Mouse (Mus musculus): Measurements from ENCODE around the gene Myo1b. TPM values are rescaled to one million over a fixed set of nuclear protein-coding genes. Genes with fewer than 3 reads are reported as not detected.
"Not testable (repeated sequence)": the region's sequence is repeated elsewhere in the genome, so short reads cannot be mapped to it uniquely, and the experiment has no call there.

Myo1b gene
- polyA plus RNA-seq, 1 experiment from 2014 or later = 33.5 TPM

DNA sequence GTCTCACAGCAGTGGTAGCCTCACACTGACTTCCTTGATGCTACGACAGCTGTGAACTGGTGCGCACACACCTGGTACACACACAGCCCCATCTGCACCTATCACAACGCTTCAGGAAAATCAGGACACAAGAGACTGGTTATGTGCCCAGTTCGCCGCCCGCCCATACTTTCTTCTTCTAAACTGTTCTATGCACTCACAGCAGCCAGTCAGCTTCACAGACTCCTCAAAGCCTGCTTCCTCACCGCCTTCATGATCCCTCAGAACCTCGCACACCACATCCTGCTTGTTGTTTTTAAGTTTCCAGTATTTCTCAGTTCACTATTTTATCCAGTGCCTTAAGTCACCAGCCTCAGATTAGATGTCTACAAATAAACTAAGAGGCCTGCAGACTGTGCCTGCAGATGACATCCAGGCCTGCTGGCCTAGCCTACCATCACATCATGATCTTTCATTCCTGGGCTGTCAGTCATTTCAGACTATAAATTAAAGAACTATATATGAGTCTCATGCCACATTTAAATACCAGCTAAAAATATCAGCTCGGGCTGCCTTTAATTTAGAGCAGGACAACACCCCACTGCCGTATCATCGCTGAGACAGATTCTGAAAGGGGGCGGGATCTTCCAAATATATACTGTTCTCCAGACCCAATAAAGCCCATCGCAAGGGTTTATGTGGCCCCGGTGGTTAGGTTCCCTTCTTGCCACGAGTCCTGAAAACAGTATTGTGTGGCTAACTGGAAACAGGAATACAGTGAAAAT is 40.2 kb downstream of the Myo1b start:
- Histone ChIP-seq H3K4me3 (no peak overlapping the region), H3K27ac (replicated peaks) (peak overlapping the region; percentile 42; the same call in 1 of the 2 replicates)
- WGBS = 73% methylated on average over 15 of the region's 15 CpGs

GRCm38 (mm10) chr1:51872493-51873261 is 43.2 kb downstream of the Myo1b start:
- 70% methylated on average over 7 of the region's 7 CpGs for WGBS
- no peak overlapping the region for H3K27ac ChIP-seq (replicated peaks)
- no peak overlapping the region for H3K4me3 ChIP-seq
- no peaks in the 10 kb centered on the region for H3K9me3 ChIP-seq
- no peaks in the 10 kb centered on the region for H3K27me3 ChIP-seq (replicated peaks)
- H3K9ac ChIP-seq = no peak overlapping the region; the same call in 1 of the 2 replicates
- peaks cover 41% of the 10 kb centered on the region for H3K4me1 ChIP-seq
- ATAC-seq (ENCODE audit: extremely low read depth, insufficient number of reproducible peaks, low FRiP score, low TSS enrichment) = no peak
- peaks cover 5% of the 10 kb centered on the region for H3K36me3 ChIP-seq
- no peak overlapping the region for H3K4me2 ChIP-seq

More for the DNA sequence above, 40.2 kb downstream of the Myo1b start:
- Histone ChIP-seq H3K27me3 (replicated peaks) (no peaks in the 10 kb centered on the region), H3K36me3 (no peaks in the 10 kb centered on the region), H3K9me3 (no peaks in the 10 kb centered on the region), H3K4me1 (peaks cover 60% of the 10 kb centered on the region), H3K4me2 (no peak overlapping the region), H3K9ac (no peak overlapping the region)
- no peak for ATAC-seq (ENCODE audit: extremely low read depth, insufficient number of reproducible peaks, low FRiP score, low TSS enrichment)

DNA sequence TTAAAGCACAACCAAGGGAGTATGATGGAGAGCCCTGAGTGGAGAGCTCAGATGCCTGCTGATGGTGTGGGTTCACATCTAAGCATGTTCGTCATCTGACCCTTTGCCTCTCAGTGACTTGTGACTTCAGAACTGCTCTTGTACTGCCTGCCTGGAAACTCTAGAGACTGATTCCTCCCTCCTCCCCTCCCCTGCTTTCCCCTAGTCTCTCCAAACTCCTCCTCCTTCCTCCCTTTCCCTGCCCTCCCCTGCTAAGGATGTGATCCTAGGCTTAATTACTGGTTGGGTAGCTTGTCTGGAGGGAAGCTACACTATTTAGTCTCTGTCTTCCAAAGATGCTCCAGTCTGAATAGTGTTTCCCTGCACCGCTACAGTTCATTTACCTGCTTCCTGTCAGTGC is 44.6 kb downstream of the Myo1b start:
- H3K27me3 ChIP-seq (replicated peaks); ATAC-seq (ENCODE audit: extremely low read depth, insufficient number of reproducible peaks, low FRiP score, low TSS enrichment); H3K36me3 ChIP-seq; H3K27ac ChIP-seq (replicated peaks); H3K9me3 ChIP-seq; H3K9ac ChIP-seq; H3K4me2 ChIP-seq; H3K4me3 ChIP-seq: not testable (repeated sequence)
- 61% methylated on average over 2 of the region's 2 CpGs for WGBS
- peaks cover 34% of the 10 kb centered on the region for H3K4me1 ChIP-seq

- H3K36me3 ChIP-seq = peaks cover 23% of the 10 kb centered on the region
- no peaks in the 10 kb centered on the region for H3K27me3 ChIP-seq (replicated peaks)
- no peak for ATAC-seq (ENCODE audit: extremely low read depth, insufficient number of reproducible peaks, low FRiP score, low TSS enrichment)
- H3K9me3 ChIP-seq = no peaks in the 10 kb centered on the region
- 76% methylated on average over 8 of the region's 8 CpGs for WGBS
- no peak overlapping the region for H3K9ac ChIP-seq
- H3K4me1 ChIP-seq = peaks cover 17% of the 10 kb centered on the region; the same call in 1 of the 2 replicates
- H3K4me2 ChIP-seq = no peak overlapping the region
- no peak overlapping the region for H3K27ac ChIP-seq (replicated peaks)
- no peak overlapping the region for H3K4me3 ChIP-seq
Observed at GRCm38 (mm10) chr1:51862828-51863421, 52.9 kb downstream of the Myo1b start.

DNA sequence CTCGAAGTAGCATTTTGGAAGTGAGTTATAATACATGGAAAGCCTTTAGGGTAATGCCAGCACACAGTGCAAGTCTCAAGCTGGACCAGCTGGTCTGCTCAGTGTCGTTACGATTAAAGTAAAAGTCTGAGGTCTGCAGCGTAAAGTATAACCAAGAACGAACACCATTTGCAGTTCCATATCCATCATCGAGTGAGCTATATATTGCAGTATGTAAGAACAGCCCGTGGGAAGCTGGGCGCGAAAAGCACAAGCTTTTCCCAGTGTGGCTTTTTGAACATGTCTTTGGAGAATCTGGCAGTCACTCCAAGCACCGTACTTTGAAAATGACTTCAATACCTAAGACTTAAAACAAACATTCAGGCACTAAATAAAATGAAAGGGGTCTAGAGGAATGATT is 55.0 kb downstream of the Myo1b start:
- H3K27ac ChIP-seq (replicated peaks) = no peak overlapping the region
- H3K4me2 ChIP-seq = no peak overlapping the region
- no peak overlapping the region for H3K4me3 ChIP-seq
- H3K4me1 ChIP-seq = peaks cover 17% of the 10 kb centered on the region; the same call in 1 of the 2 replicates
- 93% methylated on average over 10 of the region's 10 CpGs for WGBS
- ATAC-seq (ENCODE audit: extremely low read depth, insufficient number of reproducible peaks, low FRiP score, low TSS enrichment) = no peak
- H3K9me3 ChIP-seq = no peaks in the 10 kb centered on the region
- H3K36me3 ChIP-seq = peaks cover 23% of the 10 kb centered on the region
- no peaks in the 10 kb centered on the region for H3K27me3 ChIP-seq (replicated peaks)
- no peak overlapping the region for H3K9ac ChIP-seq

DNA sequence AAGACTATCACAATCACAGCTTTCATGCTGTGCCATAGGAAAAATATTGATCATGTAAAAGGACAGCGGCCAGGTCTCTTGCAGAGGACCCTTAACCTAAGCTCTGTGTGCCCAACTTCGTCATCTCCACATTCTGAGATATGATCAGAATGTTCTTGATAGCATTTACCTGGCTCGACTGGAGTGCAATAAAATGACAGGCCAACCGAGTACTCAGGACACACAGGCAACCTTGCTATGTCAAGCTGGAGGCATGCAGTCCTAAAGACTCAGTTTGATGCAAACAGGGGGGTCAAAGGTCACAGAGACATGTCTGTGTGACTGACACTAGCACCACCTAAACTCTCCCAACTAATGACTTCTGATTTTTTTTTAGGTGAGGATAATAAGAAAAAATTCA is 58.9 kb downstream of the Myo1b start:
- Histone ChIP-seq H3K9ac (no peak overlapping the region), H3K4me3 (no peak overlapping the region), H3K4me2 (no peak overlapping the region), H3K27ac (replicated peaks) (no peak overlapping the region), H3K27me3 (replicated peaks) (no peaks in the 10 kb centered on the region), H3K4me1 (peaks cover 1% of the 10 kb centered on the region; the same call in 1 of the 2 replicates), H3K9me3 (no peaks in the 10 kb centered on the region), H3K36me3 (peaks cover 18% of the 10 kb centered on the region)
- 74% methylated on average over 4 of the region's 4 CpGs for WGBS
- no peak for ATAC-seq (ENCODE audit: extremely low read depth, insufficient number of reproducible peaks, low FRiP score, low TSS enrichment)

DNA sequence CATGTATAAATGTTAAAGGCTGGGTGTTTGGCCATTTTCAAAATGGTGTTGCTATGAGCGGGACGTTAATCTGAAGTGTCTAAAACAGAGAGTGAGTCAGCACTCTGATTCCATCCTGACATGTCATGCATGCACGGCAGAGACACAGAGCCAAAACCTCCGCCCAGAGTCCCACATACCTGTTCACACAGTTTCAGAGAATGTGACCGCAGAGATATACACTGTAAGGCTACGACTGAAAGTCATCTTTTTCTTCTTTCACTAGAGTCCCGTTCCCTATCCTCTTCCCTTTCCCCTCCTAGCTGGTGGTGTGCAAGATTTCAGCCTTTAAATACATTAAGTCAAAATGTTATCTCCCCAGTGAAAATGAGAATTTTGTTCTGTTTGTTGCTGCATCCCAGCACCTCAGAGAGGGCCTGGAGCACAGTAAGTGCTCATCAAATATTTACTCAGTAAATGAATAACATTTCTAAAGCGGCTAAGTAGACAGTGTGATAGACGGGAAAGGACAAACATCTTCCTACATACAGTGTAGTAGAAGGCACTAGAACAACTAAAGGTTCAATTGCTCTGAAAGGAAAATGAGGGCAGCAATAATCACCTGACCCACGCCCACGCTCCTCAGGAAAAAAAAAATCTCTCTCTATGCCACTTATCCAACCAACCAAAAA is 59.5 kb downstream of the Myo1b start:
- Histone ChIP-seq H3K4me3 (no peak overlapping the region), H3K27me3 (replicated peaks) (no peaks in the 10 kb centered on the region), H3K4me1 (no peaks in the 10 kb centered on the region; the same call in 1 of the 2 replicates), H3K36me3 (peaks cover 13% of the 10 kb centered on the region; the same call in 1 of the 2 replicates), H3K9ac (no peak overlapping the region), H3K9me3 (no peaks in the 10 kb centered on the region), H3K27ac (replicated peaks) (no peak overlapping the region), H3K4me2 (no peak overlapping the region)
- no peak for ATAC-seq (ENCODE audit: extremely low read depth, insufficient number of reproducible peaks, low FRiP score, low TSS enrichment)
- 73% methylated on average over 11 of the region's 11 CpGs for WGBS

- no peak overlapping the region for H3K27ac ChIP-seq (replicated peaks)
Observed at GRCm38 (mm10) chr1:51855541-51856244, 60.2 kb downstream of the Myo1b start.

DNA sequence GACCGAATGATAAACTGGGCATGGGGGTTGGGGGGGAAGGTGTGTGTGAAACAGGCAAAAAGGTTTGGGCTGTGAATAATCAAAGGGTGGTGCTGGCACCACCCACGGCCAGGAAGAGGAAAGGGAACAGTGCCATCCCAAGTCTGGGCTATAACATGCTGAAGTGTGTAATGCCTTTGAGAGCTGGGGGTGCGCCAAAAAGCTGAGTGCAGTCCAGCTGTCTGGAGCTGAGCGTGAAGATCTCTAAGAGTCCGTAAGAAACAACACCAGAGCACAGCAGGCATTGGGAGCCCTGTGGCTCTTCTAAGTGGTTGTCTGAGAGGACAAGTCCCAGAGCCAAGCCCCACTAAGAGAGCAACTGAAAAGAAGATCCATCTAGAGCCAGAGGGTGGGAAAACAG is 63.6 kb downstream of the Myo1b start:
- no peak overlapping the region for H3K4me3 ChIP-seq
- WGBS = 61% methylated on average over 5 of the region's 5 CpGs
- ATAC-seq (ENCODE audit: extremely low read depth, insufficient number of reproducible peaks, low FRiP score, low TSS enrichment) = no peak

More at GRCm38 (mm10) chr1:51855541-51856244, 60.2 kb downstream of the Myo1b start:
- Histone ChIP-seq H3K9ac (no peak overlapping the region), H3K27me3 (replicated peaks) (no peaks in the 10 kb centered on the region), H3K4me3 (no peak overlapping the region), H3K4me1 (no peaks in the 10 kb centered on the region; the same call in 1 of the 2 replicates), H3K9me3 (no peaks in the 10 kb centered on the region), H3K36me3 (peaks cover 13% of the 10 kb centered on the region; the same call in 1 of the 2 replicates), H3K4me2 (no peak overlapping the region)
- ATAC-seq (ENCODE audit: extremely low read depth, insufficient number of reproducible peaks, low FRiP score, low TSS enrichment) = no peak
- 71% methylated on average over 10 of the region's 10 CpGs for WGBS

DNA sequence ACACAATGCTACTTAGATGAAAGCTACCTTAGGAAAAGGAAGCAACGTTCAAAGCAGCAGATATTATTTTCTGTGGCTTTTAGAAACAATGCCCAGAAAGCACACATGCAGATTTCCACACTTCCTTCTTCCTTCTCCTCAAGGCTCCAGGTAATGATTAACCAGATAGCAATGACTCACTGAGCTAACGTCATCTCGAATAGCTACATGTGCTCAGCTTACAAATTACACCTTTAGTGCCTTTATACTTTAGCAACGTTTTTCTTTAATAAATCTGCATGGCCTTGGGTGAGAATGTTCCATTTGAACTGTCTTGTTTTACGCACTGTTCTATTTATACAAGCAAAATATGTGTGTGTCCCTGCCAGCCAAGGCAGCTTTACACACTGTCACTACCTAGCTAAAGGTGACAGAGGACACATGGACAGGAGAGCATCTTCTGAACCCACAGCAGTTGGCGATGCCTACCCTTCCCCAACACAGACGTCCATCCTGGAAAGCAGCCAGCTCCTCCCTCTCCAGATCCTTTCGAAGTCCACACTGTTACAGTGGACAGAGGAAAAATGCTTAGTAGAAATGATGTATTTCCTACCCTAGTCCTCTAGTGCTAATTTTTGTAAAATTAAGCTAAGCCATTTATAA is 66.2 kb downstream of the Myo1b start:
- no peak overlapping the region for H3K27ac ChIP-seq (replicated peaks)
- peaks cover 18% of the 10 kb centered on the region for H3K4me1 ChIP-seq
- 57% methylated on average over 8 of the region's 8 CpGs for WGBS
- no peak for ATAC-seq (ENCODE audit: extremely low read depth, insufficient number of reproducible peaks, low FRiP score, low TSS enrichment)
- H3K4me2 ChIP-seq = no peak overlapping the region
- H3K9ac ChIP-seq = no peak overlapping the region
- no peaks in the 10 kb centered on the region for H3K9me3 ChIP-seq
- H3K36me3 ChIP-seq = no peaks in the 10 kb centered on the region; the same call in 1 of the 2 replicates
- H3K27me3 ChIP-seq (replicated peaks) = no peaks in the 10 kb centered on the region
- H3K4me3 ChIP-seq = no peak overlapping the region

More for the DNA sequence above, 63.6 kb downstream of the Myo1b start:
- no peaks in the 10 kb centered on the region for H3K9me3 ChIP-seq
- no peak overlapping the region for H3K4me2 ChIP-seq
- H3K27ac ChIP-seq (replicated peaks) = no peak overlapping the region
- H3K4me1 ChIP-seq = peaks cover 3% of the 10 kb centered on the region; the same call in 1 of the 2 replicates
- H3K27me3 ChIP-seq (replicated peaks) = no peaks in the 10 kb centered on the region
- no peaks in the 10 kb centered on the region; the same call in 1 of the 2 replicates for H3K36me3 ChIP-seq
- no peak overlapping the region for H3K9ac ChIP-seq
